Mouse (Mus musculus) olfactory bulb, adult 2 months (tissue): ENCODE results near the gene Rab5if. TPM values are rescaled to one million over a fixed set of nuclear protein-coding genes. Genes with fewer than 3 reads are reported as not detected.
"Not testable (repeated sequence)": the region's sequence is repeated elsewhere in the genome, so short reads cannot be mapped to it uniquely, and the experiment has no call there.

Experiments used
- H3K27ac ChIP-seq: fragments of 200-500 bp; 2 replicates; pipeline ENCODE4 v1.5.1; 2012; ENCODE audit warnings: low read depth, low read length; ENCODE audit not compliant: insufficient read depth
- H3K4me1 ChIP-seq: fragments of 200-500 bp; 2 replicates; pipeline ENCODE4 v1.6.1; 2012; ENCODE audit warnings: low read length; ENCODE audit not compliant: control insufficient read depth, insufficient read depth
- H3K4me3 ChIP-seq: fragments of 200-500 bp; 2 replicates; pipeline ENCODE4 v1.5.1; 2012; ENCODE audit warnings: mild to moderate bottlenecking, low read depth, low read length, moderate library complexity; ENCODE audit not compliant: insufficient read depth
- CTCF ChIP-seq: fragments of 200-500 bp; IDR thresholded peaks from 2 replicates; pipeline ENCODE4 v1.5.1; 2012; ENCODE audit warnings: low read depth, mild to moderate bottlenecking, low read length, moderate library complexity; ENCODE audit not compliant: insufficient read depth
- POLR2A ChIP-seq: fragments of 200-500 bp; IDR thresholded peaks from 2 replicates; pipeline ENCODE4 v1.6.1; 2012; ENCODE audit warnings: mild to moderate bottlenecking, low read depth, low read length, moderate library complexity; ENCODE audit not compliant: insufficient read depth
- WGBS: fragments of 180-500 bp; shearing (Covaris S2); methylation state at CpG from one replicate; pipeline ENCODE4 v1.1.7; 2018; 5-methylcytosine and 5-hydroxymethylcytosine counted together
- polyA plus RNA-seq: library from polyadenylated mRNA; stranded (reverse); fragments of >200 nt; gene quantifications from 2 replicates; pipeline ENCODE4 v1.2.4, GENCODE M21; 2012; ENCODE audit warnings: low replicate concordance; ENCODE audit not compliant: missing spikeins, insufficient read depth, insufficient read length

Gene Rab5if
- polyA plus RNA-seq, 1 experiment = not detected

- Histone ChIP-seq H3K4me3 (no peak overlapping the region), H3K27ac (no peak overlapping the region), H3K4me1 (0 out of 2 replicates have a peak, but pooled peaks cover 2% of the 10 kb centered on the region)
- WGBS = 70% methylated on average over 15 of the region's 15 CpGs
- TF ChIP-seq POLR2A (no peak), CTCF (no peak)
These were observed 31.8 kb downstream of the Rab5if start for GRCm38 (mm10) chr2:156894496-156895265.

GRCm38 (mm10) chr2:156896384-156896914, 33.5 kb downstream of the Rab5if start:
- Histone ChIP-seq H3K4me3 (no peak overlapping the region), H3K4me1 (0 out of 2 replicates have a peak, but pooled peaks cover 2% of the 10 kb centered on the region), H3K27ac (no peak overlapping the region)
- WGBS = 79% methylated on average over 9 of the region's 9 CpGs
- TF ChIP-seq POLR2A = no peak
- TF ChIP-seq CTCF = no peak

- 86% methylated on average over 9 of the region's 9 CpGs for WGBS
- H3K27ac ChIP-seq = no peak overlapping the region
- TF ChIP-seq CTCF = no peak
- TF ChIP-seq POLR2A = no peak
- 0 out of 2 replicates have a peak, but pooled peaks cover 2% of the 10 kb centered on the region for H3K4me1 ChIP-seq
- H3K4me3 ChIP-seq = no peak overlapping the region
These were observed 34.1 kb downstream of the Rab5if start for GRCm38 (mm10) chr2:156897034-156897433.

- Histone ChIP-seq H3K4me1 (0 out of 2 replicates have a peak, but pooled peaks cover 2% of the 10 kb centered on the region), H3K4me3 (no peak overlapping the region), H3K27ac (no peak overlapping the region)
- TF ChIP-seq CTCF = no peak
- no peak for TF ChIP-seq POLR2A
- 74% methylated on average over 4 of the region's 4 CpGs for WGBS
These were observed 35.4 kb downstream of the Rab5if start for GRCm38 (mm10) chr2:156898374-156898773.

- H3K4me3 ChIP-seq = no peak overlapping the region
These were observed 36.3 kb downstream of the Rab5if start for GRCm38 (mm10) chr2:156899184-156899583.

GRCm38 (mm10) chr2:156901344-156901743, 38.4 kb downstream of the Rab5if start:
- H3K4me3 ChIP-seq = no peak overlapping the region
- TF ChIP-seq POLR2A (no peak), CTCF (no peak)
- WGBS = 85% methylated on average over 2 of the region's 2 CpGs
- no peaks in the 10 kb centered on the region for H3K4me1 ChIP-seq
- H3K27ac ChIP-seq = no peak overlapping the region

More at GRCm38 (mm10) chr2:156899184-156899583, 36.3 kb downstream of the Rab5if start:
- 72% methylated on average over 4 of the region's 4 CpGs for WGBS
- TF ChIP-seq CTCF (no peak), POLR2A (no peak)
- H3K27ac ChIP-seq = no peak overlapping the region
- 0 out of 2 replicates have a peak, but pooled peaks cover 2% of the 10 kb centered on the region for H3K4me1 ChIP-seq

GRCm38 (mm10) chr2:156901883-156902282, 39.0 kb downstream of the Rab5if start:
- H3K4me1 ChIP-seq = no peaks in the 10 kb centered on the region
- H3K27ac ChIP-seq = no peak overlapping the region
- no peak overlapping the region for H3K4me3 ChIP-seq
- TF ChIP-seq CTCF = no peak
- no peak for TF ChIP-seq POLR2A
- WGBS = 82% methylated on average over 6 of the region's 6 CpGs

GRCm38 (mm10) chr2:156902411-156902810, 39.5 kb downstream of the Rab5if start:
- H3K27ac ChIP-seq, H3K4me1 ChIP-seq, H3K4me3 ChIP-seq: not testable (repeated sequence)
- whole genome bisulfite sequencing = 73% methylated on average over 4 of the region's 4 CpGs

- no peak overlapping the region for H3K27ac ChIP-seq
- TF ChIP-seq POLR2A (no peak), CTCF (no peak)
- 57% methylated on average over 2 of the region's 2 CpGs for WGBS
- peaks cover 3% of the 10 kb centered on the region; the same call in 1 of the 2 replicates for H3K4me1 ChIP-seq
- no peak overlapping the region for H3K4me3 ChIP-seq
These were observed 40.4 kb downstream of the Rab5if start for GRCm38 (mm10) chr2:156903367-156903766.
